Mouse (Mus musculus): ENCODE measurements at regions not wholly inside any gene's neighbourhood (a gene's known extent, or its start where the extent isn't known, plus 50 kb on each side); places are given as distances from the start of the nearest gene placed in this dataset.

DNA sequence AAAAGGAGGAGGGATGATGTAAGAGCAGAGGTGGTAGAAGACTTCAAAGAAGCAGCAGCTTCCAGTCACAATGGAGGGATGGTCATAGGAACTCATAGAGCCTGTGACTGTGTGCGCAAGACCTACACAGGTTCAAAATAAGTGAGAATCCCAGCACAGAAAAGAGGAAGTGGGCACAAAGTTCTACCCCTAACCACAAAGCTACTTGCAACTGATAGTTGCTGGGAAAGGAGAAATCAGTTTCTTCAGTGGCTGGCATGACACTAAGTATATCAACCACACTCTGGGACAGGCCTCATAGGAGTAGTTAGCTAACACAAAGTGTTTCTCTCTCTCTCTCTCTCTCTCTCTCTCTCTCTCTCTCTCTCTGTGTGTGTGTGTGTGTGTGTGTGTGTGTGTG, 193.8 kb downstream of the Actr3 start:
- no peaks in the 10 kb centered on the region for H3K27me3 ChIP-seq (replicated peaks; ENCODE audit: control insufficient read depth, insufficient read depth, low read length)
- no peaks in the 10 kb centered on the region for H3K9me3 ChIP-seq (ENCODE audit: control insufficient read depth, low read length)
- ATAC-seq: no peak
- 95% methylated on average over 1 of the region's 1 CpGs for WGBS
- no peaks in the 10 kb centered on the region for H3K36me3 ChIP-seq (ENCODE audit: control insufficient read depth, insufficient read depth)
- no peak overlapping the region for H3K4me3 ChIP-seq (replicated peaks; ENCODE audit: low read length)
- no peaks in the 10 kb centered on the region for H3K4me1 ChIP-seq (replicated peaks; ENCODE audit: control insufficient read depth, insufficient read depth, low read length)
- H3K4me2 ChIP-seq (ENCODE audit: low read length): no peak overlapping the region
- H3K9ac ChIP-seq (replicated peaks; ENCODE audit: low read depth, low read length): no peak overlapping the region
- H3K27ac ChIP-seq (ENCODE audit: low read length): no peak overlapping the region

DNA sequence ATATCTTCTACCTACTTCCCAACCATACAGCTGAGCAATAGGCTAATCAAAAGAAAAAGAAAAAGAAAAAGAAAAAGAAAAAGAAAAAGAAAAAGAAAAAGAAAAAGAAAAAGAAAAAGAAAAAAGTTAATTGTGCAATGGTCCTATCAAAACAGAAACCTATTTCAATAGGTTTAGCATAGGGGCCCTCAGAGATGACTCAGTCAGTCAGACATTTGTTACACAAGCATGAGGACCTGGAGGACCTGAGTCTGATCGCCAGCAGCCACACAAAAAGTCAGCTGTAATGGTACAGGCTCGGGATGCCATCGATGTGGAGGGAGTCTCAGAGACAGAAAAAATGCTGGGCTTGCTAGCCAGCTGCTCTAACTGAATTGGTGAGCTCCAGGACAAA, 197.9 kb downstream of the Actr3 start:
- Histone ChIP-seq H3K9me3 (ENCODE audit: control insufficient read depth, low read length) (no peaks in the 10 kb centered on the region; the same call in 1 of the 2 replicates), H3K4me2 (ENCODE audit: low read length) (no peak overlapping the region), H3K9ac (replicated peaks; ENCODE audit: low read depth, low read length) (no peak overlapping the region), H3K36me3 (ENCODE audit: control insufficient read depth, insufficient read depth) (no peaks in the 10 kb centered on the region), H3K27me3 (replicated peaks; ENCODE audit: control insufficient read depth, insufficient read depth, low read length) (no peaks in the 10 kb centered on the region), H3K27ac (ENCODE audit: low read length) (no peak overlapping the region), H3K4me1 (replicated peaks; ENCODE audit: control insufficient read depth, insufficient read depth, low read length) (no peaks in the 10 kb centered on the region), H3K4me3 (replicated peaks; ENCODE audit: low read length) (no peak overlapping the region)
- no peak for ATAC-seq
- WGBS: 89% methylated on average over 3 of the region's 3 CpGs

DNA sequence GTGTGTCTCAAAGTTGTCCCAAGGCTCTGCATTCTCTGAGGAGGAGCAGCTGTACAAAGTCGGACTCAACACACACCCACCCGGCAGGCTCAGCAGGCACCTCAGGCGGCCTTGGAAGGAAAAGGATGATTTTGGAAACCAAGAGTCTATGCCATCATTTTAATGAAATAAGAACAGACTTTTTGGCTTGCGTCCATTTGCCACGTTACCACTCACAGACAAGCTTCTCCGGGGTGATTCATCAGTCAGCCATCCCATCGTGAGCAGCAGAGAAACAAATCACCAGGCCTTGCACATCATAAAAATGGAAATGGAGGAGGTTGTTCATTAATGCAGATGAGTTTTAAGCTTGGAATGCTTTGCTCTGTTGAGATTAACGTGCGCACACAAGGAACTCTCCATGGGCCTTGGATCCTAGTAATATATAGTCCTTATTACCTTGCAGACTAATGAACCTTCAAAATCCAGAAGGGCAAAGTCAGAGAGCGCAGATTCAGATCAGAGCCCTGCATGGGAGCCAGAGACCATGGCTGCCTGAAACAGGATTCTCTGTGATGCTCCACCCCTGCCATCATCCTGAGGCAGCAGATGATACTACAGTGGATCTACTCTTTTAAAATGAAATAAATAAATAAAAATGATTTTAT, 198.5 kb downstream of the Actr3 start:
- H3K4me3 ChIP-seq (replicated peaks; ENCODE audit: low read length): no peak overlapping the region

DNA sequence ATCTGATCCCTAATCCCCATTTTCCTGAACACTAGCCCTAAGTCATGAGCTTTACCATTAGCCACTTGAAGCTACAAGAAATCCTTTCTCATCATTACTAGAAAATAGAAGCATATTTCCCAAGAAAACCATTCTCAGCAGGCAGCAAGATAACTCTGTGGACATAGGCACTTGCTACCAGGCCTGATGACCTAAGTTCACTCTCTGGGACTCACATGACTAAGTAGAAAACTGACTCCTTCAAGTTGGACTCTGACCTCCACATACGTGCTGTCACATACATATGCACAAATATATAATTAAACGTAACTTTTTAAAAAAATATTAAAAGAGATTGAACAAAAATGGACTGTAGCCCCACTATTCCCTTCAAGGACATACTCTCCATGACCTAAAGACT, 200.8 kb downstream of the Actr3 start:
- ATAC-seq: no peak
- 86% methylated on average over 2 of the region's 2 CpGs for WGBS
- no peaks in the 10 kb centered on the region for H3K36me3 ChIP-seq (ENCODE audit: control insufficient read depth, insufficient read depth)

More for the DNA sequence above, 198.5 kb downstream of the Actr3 start:
- Histone ChIP-seq H3K27me3 (replicated peaks; ENCODE audit: control insufficient read depth, insufficient read depth, low read length) (no peaks in the 10 kb centered on the region), H3K36me3 (ENCODE audit: control insufficient read depth, insufficient read depth) (no peaks in the 10 kb centered on the region), H3K4me1 (replicated peaks; ENCODE audit: control insufficient read depth, insufficient read depth, low read length) (no peaks in the 10 kb centered on the region), H3K27ac (ENCODE audit: low read length) (no peak overlapping the region), H3K9me3 (ENCODE audit: control insufficient read depth, low read length) (no peaks in the 10 kb centered on the region; the same call in 1 of the 2 replicates), H3K9ac (replicated peaks; ENCODE audit: low read depth, low read length) (no peak overlapping the region), H3K4me2 (ENCODE audit: low read length) (no peak overlapping the region)
- no peak for ATAC-seq
- WGBS: 74% methylated on average over 10 of the region's 10 CpGs

DNA sequence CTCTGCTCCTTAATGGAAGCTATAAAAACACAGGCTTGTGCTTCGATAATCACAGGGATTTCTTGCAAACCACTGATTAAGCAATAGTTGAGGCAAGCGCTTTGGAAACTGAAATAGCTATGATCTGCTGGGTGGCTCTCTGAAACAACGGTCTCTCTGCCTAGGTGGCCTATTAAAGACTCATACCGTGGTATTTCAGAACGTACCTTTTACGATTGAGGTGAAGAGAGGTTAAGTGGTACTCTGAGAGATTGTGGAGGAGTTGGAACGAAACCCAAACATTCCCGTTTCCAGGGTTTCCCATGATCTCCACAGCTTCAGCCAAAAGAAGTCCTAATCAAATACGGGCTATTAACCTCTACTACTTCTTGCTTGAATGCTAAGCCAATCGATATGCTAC, 212.2 kb downstream of the Actr3 start:
- Histone ChIP-seq H3K9me3 (ENCODE audit: control insufficient read depth, low read length) (no peaks in the 10 kb centered on the region), H3K4me2 (ENCODE audit: low read length) (no peak overlapping the region), H3K27me3 (replicated peaks; ENCODE audit: control insufficient read depth, insufficient read depth, low read length) (no peaks in the 10 kb centered on the region), H3K27ac (ENCODE audit: low read length) (no peak overlapping the region), H3K4me3 (replicated peaks; ENCODE audit: low read length) (no peak overlapping the region), H3K4me1 (replicated peaks; ENCODE audit: control insufficient read depth, insufficient read depth, low read length) (no peaks in the 10 kb centered on the region), H3K36me3 (ENCODE audit: control insufficient read depth, insufficient read depth) (no peaks in the 10 kb centered on the region), H3K9ac (replicated peaks; ENCODE audit: low read depth, low read length) (no peak overlapping the region)
- ATAC-seq: no peak
- WGBS: 85% methylated on average over 10 of the region's 10 CpGs

More for the DNA sequence above, 200.8 kb downstream of the Actr3 start:
- Histone ChIP-seq H3K9ac (replicated peaks; ENCODE audit: low read depth, low read length) (no peak overlapping the region), H3K4me1 (replicated peaks; ENCODE audit: control insufficient read depth, insufficient read depth, low read length) (no peaks in the 10 kb centered on the region), H3K27me3 (replicated peaks; ENCODE audit: control insufficient read depth, insufficient read depth, low read length) (no peaks in the 10 kb centered on the region), H3K4me3 (replicated peaks; ENCODE audit: low read length) (no peak overlapping the region), H3K27ac (ENCODE audit: low read length) (no peak overlapping the region), H3K9me3 (ENCODE audit: control insufficient read depth, low read length) (no peaks in the 10 kb centered on the region; the same call in 1 of the 2 replicates), H3K4me2 (ENCODE audit: low read length) (no peak overlapping the region)

DNA sequence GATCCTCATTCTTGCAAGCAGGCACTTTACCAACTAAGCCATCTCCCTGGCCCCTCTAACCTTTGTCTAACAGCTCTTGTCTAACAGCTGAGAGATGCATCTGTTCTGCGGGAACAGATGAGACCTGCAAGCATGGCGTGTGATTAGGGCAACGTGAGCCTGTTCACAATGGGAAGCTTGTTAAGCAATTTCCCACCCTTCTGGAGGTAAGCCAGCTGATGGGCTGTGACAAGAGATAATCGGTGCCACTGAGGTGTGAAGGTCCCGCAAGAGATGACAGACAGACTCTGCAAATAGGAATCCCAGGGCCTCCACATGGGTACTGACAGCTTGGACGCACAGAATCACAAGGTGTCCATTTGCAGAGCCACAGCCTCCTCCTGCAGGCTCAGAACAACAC, 219.3 kb downstream of the Actr3 start:
- Histone ChIP-seq H3K27me3 (replicated peaks; ENCODE audit: control insufficient read depth, insufficient read depth, low read length) (no peaks in the 10 kb centered on the region), H3K4me1 (replicated peaks; ENCODE audit: control insufficient read depth, insufficient read depth, low read length) (no peaks in the 10 kb centered on the region), H3K4me2 (ENCODE audit: low read length) (no peak overlapping the region), H3K9me3 (ENCODE audit: control insufficient read depth, low read length) (no peaks in the 10 kb centered on the region), H3K27ac (ENCODE audit: low read length) (no peak overlapping the region), H3K36me3 (ENCODE audit: control insufficient read depth, insufficient read depth) (no peaks in the 10 kb centered on the region), H3K9ac (replicated peaks; ENCODE audit: low read depth, low read length) (no peak overlapping the region), H3K4me3 (replicated peaks; ENCODE audit: low read length) (no peak overlapping the region)
- WGBS: 52% methylated on average over 6 of the region's 6 CpGs
- ATAC-seq: 0 out of 2 replicates have a peak, but pooled peaks have one; percentile 43

DNA sequence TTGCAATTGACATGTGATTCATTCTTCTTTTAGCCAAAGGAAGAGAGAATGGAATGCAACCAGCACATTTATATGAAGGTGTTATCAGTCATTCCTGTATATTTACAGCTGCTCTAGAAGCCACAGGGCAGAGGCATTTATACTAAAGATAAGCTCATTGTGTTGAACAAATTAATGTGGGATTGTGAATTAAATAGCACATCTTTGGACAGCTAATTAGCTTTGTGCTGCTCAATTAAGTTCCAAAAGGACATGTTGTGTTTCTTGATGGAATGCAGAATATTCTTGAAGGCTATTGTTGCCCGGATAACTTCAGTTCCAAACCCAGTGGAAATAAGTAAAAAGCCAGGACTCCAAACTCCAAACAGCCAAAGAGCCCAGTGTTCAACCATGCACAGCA, 248.4 kb downstream of the Actr3 start:
- Histone ChIP-seq H3K4me2 (ENCODE audit: low read length) (no peak overlapping the region), H3K27me3 (replicated peaks; ENCODE audit: control insufficient read depth, insufficient read depth, low read length) (no peaks in the 10 kb centered on the region), H3K4me1 (replicated peaks; ENCODE audit: control insufficient read depth, insufficient read depth, low read length) (no peaks in the 10 kb centered on the region), H3K9me3 (ENCODE audit: control insufficient read depth, low read length) (no peaks in the 10 kb centered on the region), H3K36me3 (ENCODE audit: control insufficient read depth, insufficient read depth) (no peaks in the 10 kb centered on the region), H3K9ac (replicated peaks; ENCODE audit: low read depth, low read length) (no peak overlapping the region), H3K4me3 (replicated peaks; ENCODE audit: low read length) (no peak overlapping the region), H3K27ac (ENCODE audit: low read length) (no peak overlapping the region)
- ATAC-seq: no peak
- 62% methylated on average over 1 of the region's 1 CpGs for WGBS

DNA sequence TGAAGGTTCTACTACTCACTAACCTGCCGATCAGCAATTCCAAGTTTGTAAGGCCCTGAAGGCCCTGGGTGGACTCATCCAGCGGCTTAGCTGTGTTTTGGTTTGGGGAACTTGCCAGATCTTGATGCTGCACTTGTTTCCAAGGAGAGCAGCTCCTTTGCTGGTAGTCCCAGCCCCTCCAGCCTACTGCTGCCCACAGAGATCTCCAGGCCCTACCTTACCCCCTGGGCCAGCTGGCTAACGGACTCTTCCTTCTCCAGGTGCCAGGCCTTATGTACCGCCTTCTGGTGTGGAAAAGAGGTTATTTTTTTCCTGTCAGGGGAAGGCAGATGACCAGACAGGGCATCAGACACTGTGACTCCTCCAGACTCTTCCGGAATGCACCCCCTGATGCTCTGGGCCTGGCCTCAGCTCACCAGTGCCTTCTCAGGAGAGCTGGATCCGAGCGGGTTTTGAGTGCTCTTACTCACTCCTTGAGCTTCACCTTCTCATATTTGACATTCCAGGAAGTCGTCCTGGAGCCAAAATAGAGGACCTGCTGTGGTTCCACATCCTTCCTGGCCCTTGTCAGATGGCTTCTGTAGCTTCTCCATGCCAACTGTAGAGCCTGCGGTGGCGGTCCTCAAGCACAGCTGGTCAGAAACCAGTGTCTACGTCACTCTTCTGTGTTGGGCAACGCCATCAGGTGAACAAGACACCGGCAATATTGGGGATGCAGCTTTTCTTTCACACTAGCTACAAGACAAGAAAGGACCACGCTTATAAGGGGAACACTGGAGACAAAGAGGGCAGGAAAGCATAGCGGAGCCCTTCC, 259.2 kb downstream of the Actr3 start:
- 92% methylated on average over 15 of the region's 15 CpGs for WGBS

DNA sequence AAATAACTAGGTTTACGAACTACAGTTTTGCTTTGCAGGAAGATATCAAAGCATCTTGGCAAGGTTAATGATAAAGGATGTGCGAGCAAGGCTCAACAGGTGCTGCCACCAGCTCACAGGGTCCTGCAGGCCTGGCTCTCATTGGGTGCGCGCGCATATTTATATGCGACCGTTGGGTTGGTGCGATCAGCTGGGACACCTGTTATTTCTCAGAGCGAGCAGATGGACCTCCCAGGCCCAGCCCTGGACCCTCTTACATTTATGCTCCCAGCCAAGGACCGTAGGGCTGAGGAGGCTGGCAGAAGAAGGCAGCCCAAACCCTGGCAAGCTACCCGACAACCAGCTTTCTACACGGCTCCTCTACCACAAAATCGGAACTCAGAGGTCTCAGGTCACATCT, 260.8 kb downstream of the Actr3 start:
- Histone ChIP-seq H3K9me3 (ENCODE audit: control insufficient read depth, low read length) (no peaks in the 10 kb centered on the region), H3K27ac (ENCODE audit: low read length) (no peak overlapping the region), H3K27me3 (replicated peaks; ENCODE audit: control insufficient read depth, insufficient read depth, low read length) (no peaks in the 10 kb centered on the region), H3K36me3 (ENCODE audit: control insufficient read depth, insufficient read depth) (no peaks in the 10 kb centered on the region), H3K9ac (replicated peaks; ENCODE audit: low read depth, low read length) (no peak overlapping the region), H3K4me1 (replicated peaks; ENCODE audit: control insufficient read depth, insufficient read depth, low read length) (no peaks in the 10 kb centered on the region), H3K4me3 (replicated peaks; ENCODE audit: low read length) (no peak overlapping the region), H3K4me2 (ENCODE audit: low read length) (no peak overlapping the region)
- ATAC-seq: no peak
- 93% methylated on average over 13 of the region's 13 CpGs for WGBS

More for the DNA sequence above, 259.2 kb downstream of the Actr3 start:
- H3K4me1 ChIP-seq (replicated peaks; ENCODE audit: control insufficient read depth, insufficient read depth, low read length): no peaks in the 10 kb centered on the region
- no peak overlapping the region for H3K4me3 ChIP-seq (replicated peaks; ENCODE audit: low read length)
- H3K27me3 ChIP-seq (replicated peaks; ENCODE audit: control insufficient read depth, insufficient read depth, low read length): no peaks in the 10 kb centered on the region
- H3K9me3 ChIP-seq (ENCODE audit: control insufficient read depth, low read length): no peaks in the 10 kb centered on the region
- ATAC-seq: no peak
- H3K27ac ChIP-seq (ENCODE audit: low read length): no peak overlapping the region
- no peak overlapping the region for H3K9ac ChIP-seq (replicated peaks; ENCODE audit: low read depth, low read length)
- no peaks in the 10 kb centered on the region for H3K36me3 ChIP-seq (ENCODE audit: control insufficient read depth, insufficient read depth)
- no peak overlapping the region for H3K4me2 ChIP-seq (ENCODE audit: low read length)
